Mouse (Mus musculus): ENCODE measurements around the gene Pbsn.
"Not testable (repeated sequence)": the region's sequence is repeated elsewhere in the genome, so short reads cannot be mapped to it uniquely, and the experiment has no call there.

- not testable (repeated sequence) for TF ChIP-seq CTCF (IDR thresholded peaks at IDR 0.05; ENCODE audit: insufficient read depth, low read length); POLR2A (IDR thresholded peaks at IDR 0.05; ENCODE audit: borderline replicate concordance, extremely low read depth, low read depth, low read length)
These were observed 26.6 kb upstream of the Pbsn start for GRCm38 (mm10) chrX:77880033-77880432.

Data from lung, adult 2 months (tissue).